Comparison of ENCODE assay signal across 1 mouse cellular context in genomic region chr14:79516243-79516610, GRCm38 (mm10).
A peak's percentile ranks its signal among the peaks of the same experiment; 100 is the strongest.
TF ChIP-seq lines count a peak whose summit lies in the region.

No protein-coding gene starts in this region.

TF ChIP-seq in MEL, 35 proteins besides CTCF, POLR2A, EP300 and RAD21 (continued from another document):
- no peak for TF ChIP-seq USF2 (IDR thresholded peaks at IDR 0.05; ENCODE audit: borderline replicate concordance in 1 of 2, insufficient read depth in 1 of 2, low read depth in 1 of 2, low read length in 2 of 2)
- TF ChIP-seq UBTF (IDR thresholded peaks at IDR 0.05; ENCODE audit: borderline replicate concordance, insufficient read depth, low read depth, low read length) = no peak
- no peak for TF ChIP-seq SMC3 (IDR thresholded peaks at IDR 0.05; ENCODE audit: low read depth, low read length)
- no peak for TF ChIP-seq POLR2AphosphoS5 (IDR thresholded peaks at IDR 0.05; ENCODE audit: borderline replicate concordance, low read depth, low read length)
- TF ChIP-seq HCFC1 (IDR thresholded peaks at IDR 0.05; ENCODE audit: low read depth, low read length) = peak; percentile 49; the same call in 1 of the 2 replicates
- TF ChIP-seq ZMIZ1 (IDR thresholded peaks at IDR 0.05; ENCODE audit: low read depth, low read length) = 0 out of 2 replicates have a peak, but pooled peaks have one; percentile 19
- no peak for TF ChIP-seq GABPA (IDR thresholded peaks at IDR 0.05; ENCODE audit: low read depth, low read length)
- no peak; the same call in 1 of the 2 replicates for TF ChIP-seq MYC (IDR thresholded peaks at IDR 0.05; ENCODE audit: low read depth, low read length)
